9 mouse cellular contexts compared by ENCODE assay signal in the genomic region with DNA sequence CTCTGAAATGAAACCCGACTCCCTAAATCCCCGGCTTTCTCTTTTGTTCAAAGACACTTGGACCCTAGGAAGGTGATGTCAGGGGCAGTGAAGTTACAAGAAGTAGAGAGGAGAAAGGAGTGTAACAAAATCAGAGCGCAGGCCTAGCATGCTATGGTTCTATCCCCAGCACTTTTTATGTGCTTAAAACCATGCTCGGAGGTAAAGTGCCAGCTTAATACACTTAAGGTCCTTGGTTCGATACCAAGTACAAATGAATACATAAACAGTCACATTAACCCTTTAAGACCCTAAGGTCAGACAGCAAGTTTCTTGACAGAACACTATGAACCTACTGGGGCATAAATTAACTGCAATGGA. TPM values are rescaled to one million over a fixed set of nuclear protein-coding genes. Genes with fewer than 3 reads are reported as not detected.
A peak's percentile ranks its signal among the peaks of the same experiment; 100 is the strongest.
DNase-seq lines count a peak whose midpoint lies in the region; ATAC-seq and TF ChIP-seq lines count a peak whose summit lies in the region.
"Had no signal": no experiment of that assay in that cellular context is flagged by ENCODE, and none has a peak within 500 bp of the region (broad histone marks: within the 10 kb centered on the region; RNA-seq: fewer than 3 reads in every experiment).

No protein-coding gene starts in this region.

- TF ChIP-seq CTCF in heart, postnatal 0 days (IDR thresholded peaks at IDR 0.05; ENCODE audit: low read depth) = no peak
- TF ChIP-seq CTCF in cortical plate, adult 2 months (IDR thresholded peaks at IDR 0.05; ENCODE audit: extremely low read depth, insufficient read depth, low read length) = no peak

- H3K27me3 ChIP-seq in heart, postnatal 0 days (ENCODE audit: control insufficient read depth, insufficient read depth, low read length) = no peaks in the 10 kb centered on the region
- H3K27me3 ChIP-seq in hindbrain, embryonic 16.5 days (replicated peaks; ENCODE audit: control insufficient read depth, insufficient read depth, low read length) = no peaks in the 10 kb centered on the region
- no peaks in the 10 kb centered on the region; the same call in 1 of the 2 replicates for H3K27me3 ChIP-seq in midbrain, embryonic 15.5 days (replicated peaks)

- intact Hi-C loops in heart, postnatal 36 days (cut with DNase I) = loop anchor here (10.0 kb wide), 1 partner anchor 248 kb away; no protein-coding TSS in a partner anchor

- H3K4me1 ChIP-seq in heart, postnatal 0 days (ENCODE audit: control insufficient read depth, insufficient read depth) = peaks cover 17% of the 10 kb centered on the region
- peaks cover 4% of the 10 kb centered on the region; the same call in 1 of the 2 replicates for H3K4me1 ChIP-seq in cortical plate, adult 2 months (ENCODE audit: control insufficient read depth, insufficient read depth, low read length)
- H3K4me1 ChIP-seq in hindbrain, embryonic 16.5 days (ENCODE audit: control insufficient read depth, insufficient read depth, low read depth, low read length) = peaks cover 8% of the 10 kb centered on the region
- H3K4me1 ChIP-seq in midbrain, embryonic 15.5 days = peaks cover 23% of the 10 kb centered on the region

- H3K9me3 ChIP-seq in heart, postnatal 0 days (replicated peaks; ENCODE audit: control insufficient read depth, low read length) = no peaks in the 10 kb centered on the region
- H3K9me3 ChIP-seq in hindbrain, embryonic 16.5 days (ENCODE audit: control insufficient read depth, low read length) = no peaks in the 10 kb centered on the region
- H3K9me3 ChIP-seq in midbrain, embryonic 15.5 days = no peaks in the 10 kb centered on the region

- WGBS in heart, postnatal 0 days = 4% methylated on average over 5 of the region's 5 CpGs
- 2% methylated on average over 5 of the region's 5 CpGs for WGBS in hindbrain, embryonic 16.5 days
- WGBS in midbrain, embryonic 15.5 days = under 1% methylated on average over 5 of the region's 5 CpGs

- H3K4me3 ChIP-seq in heart, postnatal 0 days (ENCODE audit: low read depth, low read length) = peak overlapping the region; percentile 97
- H3K4me3 ChIP-seq in cortical plate, adult 2 months (ENCODE audit: insufficient read depth, low read length) = peak overlapping the region; percentile 95
- H3K4me3 ChIP-seq in hindbrain, embryonic 16.5 days (ENCODE audit: low read length) = peak overlapping the region; percentile 97
- H3K4me3 ChIP-seq in midbrain, embryonic 15.5 days = peak overlapping the region; percentile 99

- peak overlapping the region; percentile 83 for H3K4me2 ChIP-seq in heart, postnatal 0 days (ENCODE audit: low read depth, low read length)
- H3K4me2 ChIP-seq in hindbrain, embryonic 16.5 days (ENCODE audit: low read length) = peak overlapping the region; percentile 69
- H3K4me2 ChIP-seq in midbrain, embryonic 15.5 days = peak overlapping the region; percentile 89

- H3K9ac ChIP-seq in heart, postnatal 0 days (replicated peaks; ENCODE audit: low read depth, low read length) = peak overlapping the region; percentile 97
- peak overlapping the region; percentile 94; the same call in 1 of the 2 replicates for H3K9ac ChIP-seq in hindbrain, embryonic 16.5 days (ENCODE audit: low read depth, low read length)
- H3K9ac ChIP-seq in midbrain, embryonic 15.5 days = peak overlapping the region; percentile 91; the same call in 1 of the 2 replicates

- no peak for ATAC-seq in heart, postnatal 0 days (ENCODE audit: insufficient read depth, low read depth)
- peak; percentile 0; the same call in 1 of the 2 replicates for ATAC-seq in hindbrain, embryonic 16.5 days
- no peak for ATAC-seq in midbrain, embryonic 15.5 days (replicated peaks)

- TF ChIP-seq POLR2A in cortical plate, adult 2 months (IDR thresholded peaks at IDR 0.05; ENCODE audit: extremely low read depth, insufficient read depth, low read length) = no peak

- no peak for DNase-seq in heart, postnatal 0 days (ENCODE audit: low spot score)
- DNase-seq in heart, postnatal 36 days = no peak
- DNase-seq in spleen, adult 12 weeks (ENCODE audit: low spot score) = no peak
- no peak for DNase-seq in layer of hippocampus, postnatal 36 days
- no peak for DNase-seq in Muller cell, postnatal 12 days (ENCODE audit: inconsistent ontology term)

- H3K36me3 ChIP-seq in heart, postnatal 0 days (replicated peaks; ENCODE audit: control insufficient read depth, insufficient read depth, low read length) = no peaks in the 10 kb centered on the region
- no peaks in the 10 kb centered on the region for H3K36me3 ChIP-seq in hindbrain, embryonic 16.5 days (ENCODE audit: control insufficient read depth, insufficient read depth, low read length)
- no peaks in the 10 kb centered on the region for H3K36me3 ChIP-seq in midbrain, embryonic 15.5 days (replicated peaks)
- H3K36me3 ChIP-seq: G1E had no signal

- H3K27ac ChIP-seq in heart, postnatal 0 days (ENCODE audit: low read depth) = peak overlapping the region; percentile 97
- H3K27ac ChIP-seq in cortical plate, adult 2 months (ENCODE audit: insufficient read depth, low read length) = no peak overlapping the region
- H3K27ac ChIP-seq in hindbrain, embryonic 16.5 days (ENCODE audit: low read depth, low read length) = peak overlapping the region; percentile 95; the same call in 1 of the 2 replicates
- 0 out of 2 replicates have a peak overlapping the region, but pooled peaks have one; percentile 94 for H3K27ac ChIP-seq in midbrain, embryonic 15.5 days

- no peak for TF ChIP-seq EP300 in heart, postnatal 0 days (IDR thresholded peaks at IDR 0.05; ENCODE audit: low read depth)

RNA-seq across cellular contexts. Expression of a gene that starts 0.5 kb away (rescaled TPM):
- total RNA-seq in heart, postnatal 0 days (2014; rRNA removed; ENCODE audit: low replicate concordance) = 81.8 and 84.5 TPM in 2 replicates
- 83.9 and 93.2 TPM in 2 replicates for polyA plus RNA-seq in heart, postnatal 0 days (2015; fragmentation: Nextera tagmentation; extraction: Ambion mirVana)
- total RNA-seq in heart, postnatal 36 days (2021) = 10 to 100 TPM; 67.5 to 80.3 TPM
- polyA plus RNA-seq in cortical plate, adult 2 months (2012; rRNA removed) = 30.0 and 32.7 TPM in 2 replicates
- 25.1 and 30.3 TPM in 2 replicates for polyA plus RNA-seq in hindbrain, embryonic 16.5 days (2015; fragmentation: Nextera tagmentation; extraction: Ambion mirVana)
- 22.7 and 24.6 TPM in 2 replicates for polyA plus RNA-seq in midbrain, embryonic 15.5 days (2015; fragmentation: Nextera tagmentation; extraction: Ambion mirVana)
- 10 to 100 TPM; 65.8 to 68.4 TPM for total RNA-seq in layer of hippocampus, postnatal 36 days (2021)
- polyA plus RNA-seq: G1E had no signal
